10 mouse cellular contexts compared by ENCODE assay signal in the genomic region with DNA sequence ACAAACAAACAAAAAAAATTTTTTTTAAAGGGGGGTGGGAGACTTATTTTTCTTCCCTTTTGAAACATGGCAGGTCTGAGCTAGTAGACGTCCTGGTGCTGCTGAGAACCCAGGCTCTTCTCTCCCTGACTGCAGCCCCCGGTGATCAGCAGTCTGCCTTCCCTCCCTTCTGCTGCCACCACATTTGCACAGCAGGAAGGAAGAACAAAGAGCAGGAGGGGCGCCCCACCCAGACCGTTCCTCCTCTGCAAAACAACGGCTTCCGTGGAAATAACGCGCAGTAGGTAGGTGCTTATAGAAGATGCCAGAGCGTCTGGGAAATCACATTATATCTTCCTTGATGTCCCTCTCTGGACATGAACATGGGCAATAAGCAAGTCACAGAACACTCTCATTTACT. TPM values are rescaled to one million over a fixed set of nuclear protein-coding genes. Genes with fewer than 3 reads are reported as not detected.
DNase-seq lines count a peak whose midpoint lies in the region; ATAC-seq and TF ChIP-seq lines count a peak whose summit lies in the region.
"Had no signal": no experiment of that assay in that cellular context is flagged by ENCODE, and none has a peak within 500 bp of the region (broad histone marks: within the 10 kb centered on the region; RNA-seq: fewer than 3 reads in every experiment).

No protein-coding gene starts in this region.

- H3K9me3 ChIP-seq in lung, postnatal 0 days (ENCODE audit: low read length): no peaks in the 10 kb centered on the region
- no peaks in the 10 kb centered on the region for H3K9me3 ChIP-seq in embryonic facial prominence, embryonic 10.5 days
- H3K9me3 ChIP-seq: embryonic facial prominence, embryonic 13.5 days had no signal

- 73% methylated on average over 9 of the region's 9 CpGs for WGBS in lung, postnatal 0 days
- WGBS in embryonic facial prominence, embryonic 10.5 days: 77% methylated on average over 9 of the region's 9 CpGs

- no peak for TF ChIP-seq CTCF in lung, postnatal 0 days (IDR thresholded peaks at IDR 0.05)

- no peak overlapping the region for H3K9ac ChIP-seq in lung, postnatal 0 days (replicated peaks; ENCODE audit: low read depth)
- H3K9ac ChIP-seq: embryonic facial prominence, embryonic 13.5 days had no signal

- DNase-seq in lung, postnatal 0 days (ENCODE audit: low spot score): peak; percentile 25
- DNase-seq in lung, postnatal 25 days (ENCODE audit: low spot score): no peak
- DNase-seq in lung, postnatal 4 days: peak; percentile 25 to 48
- peak; percentile 76 to 86 for DNase-seq in thymus, postnatal 36 days
- no peak for DNase-seq in embryonic facial prominence, embryonic 10.5 days (ENCODE audit: low spot score)
- DNase-seq in urinary bladder, postnatal 25 days (ENCODE audit: low spot score): no peak

- TF ChIP-seq EP300 in lung, postnatal 0 days (IDR thresholded peaks at IDR 0.05): no peak

- H3K4me2 ChIP-seq in lung, postnatal 0 days (replicated peaks; ENCODE audit: low read depth, low read length): no peak overlapping the region
- H3K4me2 ChIP-seq: embryonic facial prominence, embryonic 13.5 days had no signal

- no peaks in the 10 kb centered on the region for H3K4me1 ChIP-seq in lung, postnatal 0 days (ENCODE audit: insufficient read depth, low read depth, low read length)
- peaks cover 21% of the 10 kb centered on the region for H3K4me1 ChIP-seq in embryonic facial prominence, embryonic 10.5 days

- H3K27me3 ChIP-seq in lung, postnatal 0 days (replicated peaks; ENCODE audit: insufficient read depth, low read length): no peaks in the 10 kb centered on the region
- no peaks in the 10 kb centered on the region for H3K27me3 ChIP-seq in embryonic facial prominence, embryonic 10.5 days (replicated peaks; ENCODE audit: low read depth, poor library complexity, severe bottlenecking)
- H3K27me3 ChIP-seq: embryonic facial prominence, embryonic 13.5 days had no signal

- peak; percentile 61 for ATAC-seq in lung, postnatal 0 days
- peak; percentile 58 for ATAC-seq in granulocyte monocyte progenitor cell, adult 5-6 weeks (replicated peaks; ENCODE audit: poor library complexity, severe bottlenecking)
- ATAC-seq: intestine, postnatal 0 days had no signal

- H3K36me3 ChIP-seq in lung, postnatal 0 days (ENCODE audit: insufficient read depth, low read length): no peaks in the 10 kb centered on the region
- H3K36me3 ChIP-seq in embryonic facial prominence, embryonic 10.5 days (replicated peaks): no peaks in the 10 kb centered on the region

- no peak overlapping the region for H3K4me3 ChIP-seq in lung, postnatal 0 days (ENCODE audit: low read depth, low read length)
- H3K4me3 ChIP-seq in embryonic facial prominence, embryonic 10.5 days: no peak overlapping the region
- H3K4me3 ChIP-seq: embryonic facial prominence, embryonic 13.5 days had no signal

- H3K27ac ChIP-seq in lung, postnatal 0 days (ENCODE audit: low read length): 0 out of 2 replicates have a peak overlapping the region, but pooled peaks have one; percentile 10
- no peak overlapping the region; the same call in 1 of the 2 replicates for H3K27ac ChIP-seq in embryonic facial prominence, embryonic 10.5 days (replicated peaks)
- H3K27ac ChIP-seq: embryonic facial prominence, embryonic 13.5 days had no signal

RNA-seq across cellular contexts. Expression of a gene that starts 16.3 kb away (rescaled TPM):
- 2.3 and 3.1 TPM in 2 replicates for polyA plus RNA-seq in lung, postnatal 0 days (2015; fragmentation: Nextera tagmentation; extraction: Ambion mirVana)
- total RNA-seq in granulocyte monocyte progenitor cell, adult 5-6 weeks (2014; fragmentation: Nextera tagmentation): 4.0 and 9.3 TPM in 2 replicates
- 2.0 and 11.1 TPM in 2 replicates for total RNA-seq in granulocyte monocyte progenitor cell, adult 5-6 weeks (2017)
- 6.7 and 6.9 TPM in 2 replicates for polyA plus RNA-seq in embryonic facial prominence, embryonic 10.5 days (2016; fragmentation: Nextera tagmentation; extraction: Ambion mirVana)

RNA-seq across cellular contexts. Expression of a gene that starts 21.8 kb away (rescaled TPM):
- polyA plus RNA-seq in lung, postnatal 0 days (2015; fragmentation: Nextera tagmentation; extraction: Ambion mirVana): 500 and 528 TPM in 2 replicates
- total RNA-seq in granulocyte monocyte progenitor cell, adult 5-6 weeks (2014; fragmentation: Nextera tagmentation): 686 and 699 TPM in 2 replicates
- 600 and 654 TPM in 2 replicates for total RNA-seq in granulocyte monocyte progenitor cell, adult 5-6 weeks (2017)
- polyA plus RNA-seq in embryonic facial prominence, embryonic 10.5 days (2016; fragmentation: Nextera tagmentation; extraction: Ambion mirVana): 643 and 644 TPM in 2 replicates

RNA-seq across cellular contexts. Expression of a gene that starts 56.9 kb away (rescaled TPM):
- polyA plus RNA-seq in lung, postnatal 0 days (2015; fragmentation: Nextera tagmentation; extraction: Ambion mirVana): 56.3 and 62.5 TPM in 2 replicates
- total RNA-seq in granulocyte monocyte progenitor cell, adult 5-6 weeks (2014; fragmentation: Nextera tagmentation): 41.6 and 47.5 TPM in 2 replicates
- 48.0 and 48.6 TPM in 2 replicates for total RNA-seq in granulocyte monocyte progenitor cell, adult 5-6 weeks (2017)
- polyA plus RNA-seq in embryonic facial prominence, embryonic 10.5 days (2016; fragmentation: Nextera tagmentation; extraction: Ambion mirVana): 144 and 160 TPM in 2 replicates

RNA-seq across cellular contexts. Expression of a gene that starts 57.8 kb away (rescaled TPM):
- 342 and 535 TPM in 2 replicates for polyA plus RNA-seq in lung, postnatal 0 days (2015; fragmentation: Nextera tagmentation; extraction: Ambion mirVana)
- 24.9 and 29.6 TPM in 2 replicates for total RNA-seq in granulocyte monocyte progenitor cell, adult 5-6 weeks (2014; fragmentation: Nextera tagmentation)
- 1.6 and 4.0 TPM in 2 replicates for total RNA-seq in granulocyte monocyte progenitor cell, adult 5-6 weeks (2017)
- polyA plus RNA-seq in embryonic facial prominence, embryonic 10.5 days (2016; fragmentation: Nextera tagmentation; extraction: Ambion mirVana): 72.8 and 90.1 TPM in 2 replicates
- total RNA-seq: megakaryocyte-erythroid progenitor cell, adult 5-6 weeks had no signal

Comparison
In these comparisons a context has a peak if more than half of its experiments do, and no peak if none do; other contexts are left out.
1. DNase-seq: peak in lung, postnatal 0 days (single experiment), lung, postnatal 4 days (2 of 2) and thymus, postnatal 36 days (2 of 2); none in lung, postnatal 25 days (single experiment), embryonic facial prominence, embryonic 10.5 days (single experiment) and urinary bladder, postnatal 25 days (single experiment).